Mouse (Mus musculus) c-Kit-positive CD71-positive TER-119-negative erythroid progenitor cells, embryonic 14.5 days (primary cell): ENCODE results near the gene Myo10.

Source experiments
- DNase-seq: peaks from one replicate; pipeline ENCODE4 v3.0.0-alpha.2; 2013; ENCODE audit warnings: low read depth

Gene Myo10

DNA sequence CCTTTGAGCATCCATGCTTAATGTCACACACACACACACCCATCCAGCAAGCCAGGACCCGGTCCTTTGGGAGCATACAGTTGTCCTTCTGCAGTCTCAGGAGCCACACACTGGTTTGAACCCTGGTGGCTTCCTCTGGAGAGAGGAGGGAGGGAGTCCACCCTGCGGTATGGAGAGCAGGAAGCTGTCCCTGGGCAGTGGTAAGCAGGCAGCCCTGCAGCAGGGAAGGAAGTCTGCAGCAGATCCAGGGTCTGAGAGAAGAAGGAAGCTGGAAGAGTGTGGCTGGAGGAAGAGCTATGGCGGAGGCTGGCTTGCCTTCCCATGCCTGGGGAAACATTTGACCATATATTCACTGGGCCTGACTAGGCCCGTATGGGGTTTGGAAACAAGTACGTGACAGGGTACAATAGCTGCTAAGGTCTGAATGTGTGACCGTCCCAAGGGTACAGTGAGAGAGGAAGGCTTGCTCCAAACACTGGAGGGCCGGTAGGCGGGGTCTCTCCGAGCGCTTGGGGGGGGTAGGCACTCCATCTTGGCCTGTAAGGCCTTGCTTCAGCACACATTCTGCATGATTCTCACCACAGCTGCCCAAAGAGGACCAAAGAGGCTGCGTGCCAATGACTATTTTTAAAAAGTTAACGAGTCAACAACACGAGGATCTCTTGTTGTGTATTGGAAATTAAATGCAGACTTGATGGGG, 142.5 kb downstream of the Myo10 start:
- no peak for DNase-seq

DNA sequence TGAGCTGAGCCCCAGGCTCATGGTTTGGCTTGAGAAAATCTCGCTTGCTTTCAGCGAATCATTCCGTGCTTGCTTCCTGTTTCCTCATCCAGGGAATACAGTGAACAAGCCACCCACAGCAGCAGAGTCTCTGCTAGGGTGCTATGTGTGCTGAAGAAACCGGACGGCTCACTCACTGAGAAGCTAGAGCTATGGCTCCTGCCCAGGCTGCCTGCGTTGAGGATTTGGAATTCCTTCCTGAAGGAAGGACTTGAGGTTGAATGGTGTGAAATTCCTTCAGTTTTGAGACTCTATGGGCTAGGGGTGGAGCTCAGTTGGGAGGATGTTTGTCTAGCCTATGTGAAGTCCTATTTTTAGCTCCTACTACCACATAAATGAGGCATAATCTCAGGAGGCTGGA, 145.5 kb downstream of the Myo10 start:
- DNase-seq, result no peak

DNA sequence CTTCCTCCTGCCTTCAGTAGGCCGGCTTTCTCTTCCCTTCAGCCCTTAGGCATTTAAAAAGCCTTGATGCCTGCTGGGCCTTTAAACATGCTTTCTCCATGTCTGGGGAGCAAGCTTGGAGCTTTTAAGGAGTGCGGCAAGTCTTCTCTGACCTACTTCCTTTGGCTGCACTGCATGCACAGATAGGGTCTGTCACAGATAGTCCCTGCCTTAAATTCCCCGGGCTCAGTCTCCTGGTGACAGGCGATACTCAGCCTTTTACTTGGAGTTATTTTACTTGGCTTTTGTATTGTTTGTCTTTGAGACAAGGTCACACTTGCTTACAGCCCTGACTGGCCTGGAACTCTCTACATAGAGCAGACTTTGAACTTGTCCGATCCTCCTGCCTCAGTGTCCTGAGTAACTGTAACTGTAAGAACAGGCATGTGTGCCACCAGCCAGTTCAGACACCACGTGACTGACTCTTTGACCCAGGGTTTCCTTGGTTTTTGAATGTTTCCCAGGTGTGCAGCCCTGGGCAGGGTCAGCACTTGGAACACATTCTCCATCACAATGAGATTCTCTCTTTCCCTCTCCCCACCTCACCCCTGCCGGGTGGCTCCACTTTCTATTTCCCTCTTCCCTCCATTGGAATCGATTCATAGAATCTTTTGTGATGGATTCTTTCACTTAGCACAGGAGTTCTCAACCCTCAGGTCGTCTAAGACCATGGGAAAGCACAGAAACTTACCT, 147.4 kb downstream of the Myo10 start:
- no peak for DNase-seq

DNA sequence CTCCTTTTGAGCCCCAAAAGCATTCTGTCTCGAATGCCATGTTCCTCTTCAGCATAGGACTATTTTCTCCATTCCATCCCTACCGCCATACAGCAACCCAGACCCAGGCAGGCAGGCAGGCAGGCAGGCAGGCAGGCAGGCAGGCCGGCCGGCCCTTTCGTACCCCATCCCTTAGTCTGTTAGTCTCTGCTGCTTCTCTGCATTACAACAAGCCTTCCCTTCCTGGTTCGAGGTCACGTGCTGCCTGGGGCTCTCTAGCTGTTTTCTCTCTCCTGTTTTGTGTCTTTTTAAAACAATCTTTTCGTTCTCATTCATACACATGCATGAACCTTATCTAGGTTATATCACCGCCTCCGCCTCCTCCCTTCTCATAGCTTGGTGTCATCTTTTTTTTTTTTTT, 149.5 kb downstream of the Myo10 start:
- no peak for DNase-seq

DNA sequence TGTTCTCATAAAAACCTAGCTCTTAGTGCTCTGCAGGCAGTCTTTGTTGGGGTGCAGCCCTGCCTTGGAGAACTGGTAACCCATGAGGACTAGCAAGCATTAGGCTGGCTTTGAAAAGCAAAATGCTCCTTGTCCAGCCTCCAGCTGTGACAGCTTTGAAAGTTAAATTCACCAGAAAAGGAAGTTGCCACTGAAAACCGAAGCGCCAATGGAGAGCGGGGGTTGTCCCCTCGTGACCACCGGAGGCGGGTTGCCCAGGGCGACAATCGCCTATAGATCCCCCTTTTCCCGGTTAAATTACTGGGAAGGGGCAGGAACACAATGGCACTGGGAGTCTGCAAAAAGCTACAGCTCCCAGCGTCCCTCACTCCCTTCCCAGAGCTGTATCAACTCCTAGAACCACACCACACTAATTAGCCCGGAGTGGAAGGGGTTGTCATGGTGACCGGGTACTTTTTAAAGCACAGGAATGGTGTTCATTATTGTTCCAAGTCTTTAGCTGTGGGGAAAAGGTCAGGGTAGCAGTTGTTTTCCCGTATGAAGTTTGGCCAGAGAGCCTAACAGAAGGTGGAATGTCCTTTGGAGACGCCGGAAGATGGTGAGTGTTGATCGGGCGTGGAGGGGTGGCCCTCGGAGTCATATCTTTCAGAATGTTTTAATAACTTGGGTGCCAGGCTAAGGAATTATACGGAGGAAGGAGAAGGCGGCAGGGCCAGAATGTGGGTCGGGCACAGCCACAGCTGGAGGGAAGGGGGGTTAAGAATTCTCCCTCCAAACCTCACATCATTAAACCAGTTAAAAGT, 151.6 kb downstream of the Myo10 start:
- DNase-seq, result no peak

DNA sequence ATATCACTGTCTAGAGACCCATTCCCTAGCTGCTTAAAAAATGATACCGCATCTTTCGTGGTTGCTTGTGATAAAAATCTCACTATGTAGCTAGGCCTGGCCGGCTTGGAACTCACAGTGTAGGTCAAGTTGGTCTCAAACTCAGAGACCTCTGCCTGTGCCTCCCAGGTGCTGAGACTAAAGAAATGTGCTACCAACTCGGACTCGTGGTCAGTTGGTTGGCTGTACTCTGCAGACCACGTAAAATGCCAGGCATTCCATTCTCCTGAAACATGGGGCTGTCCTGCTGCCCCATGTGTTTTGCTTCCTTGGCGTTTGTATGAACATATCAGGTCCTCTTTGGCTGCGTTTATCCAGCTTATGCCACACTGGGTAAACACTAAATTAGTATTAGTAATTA, 156.6 kb downstream of the Myo10 start:
- DNase-seq, result no peak

DNA sequence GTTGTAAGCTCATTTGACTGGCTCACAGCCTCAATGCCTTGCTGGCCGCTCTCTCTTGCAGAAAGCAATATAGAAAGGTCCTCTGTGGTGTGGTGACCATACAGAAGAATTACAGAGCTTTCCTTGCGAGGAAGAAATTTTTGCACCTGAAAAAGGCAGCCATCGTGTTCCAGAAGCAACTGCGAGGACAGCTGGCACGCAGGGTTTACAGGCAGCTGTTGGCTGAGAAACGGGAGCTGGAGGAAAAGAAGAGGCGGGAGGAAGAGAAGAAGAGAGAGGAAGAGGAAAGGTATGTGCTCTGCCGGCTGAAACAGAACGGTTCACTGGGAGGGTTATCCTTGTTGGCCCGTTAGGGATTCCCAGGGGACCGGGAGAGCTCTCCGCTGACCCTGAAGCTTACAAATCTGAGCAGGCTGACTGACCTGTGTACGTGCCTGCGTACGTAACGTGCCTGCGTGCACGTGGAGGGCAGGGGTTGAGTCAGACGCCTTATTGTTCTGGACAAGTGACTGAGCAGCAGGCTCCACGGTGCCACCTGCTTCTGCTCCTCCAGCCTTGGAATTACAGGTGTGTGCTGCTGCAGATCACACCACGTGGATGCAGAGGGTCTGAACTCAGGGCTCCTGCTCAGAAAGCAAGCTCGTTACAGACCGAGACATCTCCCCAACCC, 157.3 kb downstream of the Myo10 start:
- no peak for DNase-seq

DNA sequence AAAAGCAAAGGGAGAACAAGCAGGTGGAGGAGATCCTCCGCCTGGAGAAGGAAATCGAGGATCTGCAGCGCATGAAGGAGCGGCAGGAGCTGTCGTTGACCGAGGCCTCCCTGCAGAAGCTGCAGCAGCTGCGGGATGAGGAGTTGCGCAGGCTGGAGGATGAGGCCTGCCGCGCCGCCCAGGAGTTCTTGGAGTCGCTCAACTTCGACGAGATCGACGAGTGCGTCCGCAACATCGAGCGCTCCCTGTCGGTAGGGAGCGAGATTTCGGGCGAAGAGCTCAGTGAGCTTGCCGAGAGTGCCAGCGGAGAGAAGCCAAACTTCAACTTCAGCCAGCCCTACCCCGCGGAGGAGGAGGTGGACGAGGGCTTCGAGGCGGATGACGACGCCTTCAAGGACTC, 158.7 kb downstream of the Myo10 start:
- no peak for DNase-seq

DNA sequence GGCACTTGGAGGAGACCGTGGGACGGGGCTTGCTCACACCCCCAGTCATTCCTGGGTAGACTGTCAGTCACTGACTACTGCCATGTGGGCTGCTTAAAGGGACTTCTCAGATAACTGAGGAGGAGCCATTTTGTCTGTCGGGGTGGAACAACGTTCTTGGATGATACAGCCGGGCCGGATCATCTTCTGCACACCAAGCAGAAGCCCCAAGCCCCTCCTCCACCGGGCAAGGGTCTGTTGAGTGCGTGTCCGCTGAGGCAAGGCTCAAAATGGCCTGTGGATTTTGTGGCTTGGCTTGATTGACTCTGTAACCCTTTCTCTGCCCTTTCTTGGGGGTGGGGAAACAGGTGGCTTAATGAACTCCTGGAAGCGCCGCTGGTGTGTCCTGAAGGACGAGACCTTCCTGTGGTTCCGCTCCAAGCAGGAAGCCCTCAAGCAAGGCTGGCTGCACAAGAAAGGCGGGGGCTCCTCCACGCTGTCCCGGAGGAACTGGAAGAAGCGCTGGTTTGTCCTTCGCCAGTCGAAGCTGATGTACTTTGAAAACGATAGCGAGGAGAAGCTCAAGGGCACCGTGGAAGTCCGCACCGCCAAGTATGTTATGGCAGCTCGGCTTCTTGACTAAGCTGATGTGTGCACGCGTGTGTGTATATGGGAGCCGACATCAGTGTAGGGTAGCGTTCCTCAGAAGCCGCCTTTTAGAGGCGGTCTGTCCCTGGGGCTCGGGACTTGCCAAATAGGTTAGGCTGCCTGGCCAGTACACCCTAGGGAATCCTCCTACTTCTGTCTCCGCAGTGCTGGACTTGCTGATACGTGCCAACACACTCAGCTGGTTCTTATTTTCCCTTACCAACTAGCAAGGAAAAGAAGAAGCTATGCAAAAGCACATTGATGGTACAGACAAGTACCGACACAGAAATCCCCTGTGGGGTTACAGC, 163.4 kb downstream of the Myo10 start:
- no peak for DNase-seq

DNA sequence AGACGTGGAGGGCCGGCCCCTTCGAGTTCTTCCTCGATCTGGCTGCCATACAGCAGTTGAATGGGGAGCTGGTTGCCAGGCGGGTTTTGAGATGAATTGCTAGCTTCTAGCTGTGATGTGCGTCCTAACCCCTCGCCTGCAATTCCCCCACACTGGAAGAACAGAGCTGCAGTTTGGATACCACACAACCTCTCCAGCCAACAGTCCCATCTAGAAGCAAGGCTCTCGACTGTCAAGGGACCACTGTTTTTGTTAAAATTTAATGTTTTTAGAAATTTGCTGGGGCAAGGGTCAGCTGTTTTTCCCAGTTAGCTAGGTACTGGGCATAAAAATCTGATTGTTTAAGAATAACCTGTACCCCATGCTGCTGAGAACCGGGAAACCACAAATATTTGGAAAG, 165.1 kb downstream of the Myo10 start:
- DNase-seq, result no peak

DNA sequence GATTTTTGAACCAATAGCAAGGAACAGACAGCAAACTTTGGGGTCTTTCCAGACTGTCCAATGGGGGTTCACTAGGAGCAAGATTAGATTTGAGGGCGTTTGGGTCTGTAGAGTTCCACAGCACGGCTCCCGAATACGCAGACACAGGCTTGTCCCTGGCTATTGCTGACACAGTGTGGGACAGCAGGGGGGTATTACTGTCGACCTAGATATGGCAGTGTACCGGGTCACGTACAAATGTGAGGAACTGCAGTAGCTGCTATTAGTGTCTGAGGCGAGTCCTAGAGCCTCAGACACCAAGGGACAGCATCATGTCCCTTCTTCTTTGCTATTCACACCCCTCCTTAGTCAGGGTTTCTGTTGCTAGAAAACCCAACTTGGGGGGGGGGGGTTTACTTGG, 165.6 kb downstream of the Myo10 start:
- no peak for DNase-seq

DNA sequence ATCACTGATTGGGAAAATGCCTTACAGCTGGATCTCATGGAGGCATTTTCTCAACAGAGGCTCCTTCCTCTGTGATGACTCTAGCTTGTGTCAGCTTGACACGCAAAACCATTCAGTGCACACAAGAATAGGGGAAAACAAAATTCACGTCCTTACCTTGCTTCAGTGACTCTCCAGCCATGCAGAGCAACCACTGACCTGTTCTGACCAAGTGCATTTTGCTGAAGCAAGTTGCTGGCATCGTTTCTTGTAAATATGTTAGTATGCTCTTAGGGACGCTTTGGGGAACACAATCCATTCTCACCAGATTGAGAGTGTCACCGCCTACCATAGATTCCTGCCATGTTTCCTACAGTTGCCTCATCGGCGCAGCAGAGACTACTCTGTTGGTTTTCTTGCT, 166.2 kb downstream of the Myo10 start:
- no peak for DNase-seq

DNA sequence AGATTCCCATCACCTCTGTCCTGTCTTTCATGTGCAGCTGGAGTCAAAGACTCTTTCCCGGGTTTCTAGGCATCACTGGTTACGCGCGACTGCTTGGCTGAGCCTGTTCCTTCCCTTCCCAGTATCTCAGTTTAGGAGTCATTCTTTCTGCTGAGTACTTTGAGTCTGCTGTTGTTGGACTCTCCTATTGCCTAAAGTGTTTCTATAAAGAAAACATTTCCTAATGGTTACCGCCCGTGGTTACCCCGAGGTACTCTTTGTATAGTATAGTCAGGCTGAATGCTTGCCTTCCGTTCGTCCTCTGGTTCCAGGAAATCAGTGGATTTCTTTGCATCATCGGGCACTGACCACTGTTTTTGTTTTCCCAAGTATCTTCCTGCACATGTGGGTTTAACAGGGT, 166.9 kb downstream of the Myo10 start:
- DNase-seq, result no peak

DNA sequence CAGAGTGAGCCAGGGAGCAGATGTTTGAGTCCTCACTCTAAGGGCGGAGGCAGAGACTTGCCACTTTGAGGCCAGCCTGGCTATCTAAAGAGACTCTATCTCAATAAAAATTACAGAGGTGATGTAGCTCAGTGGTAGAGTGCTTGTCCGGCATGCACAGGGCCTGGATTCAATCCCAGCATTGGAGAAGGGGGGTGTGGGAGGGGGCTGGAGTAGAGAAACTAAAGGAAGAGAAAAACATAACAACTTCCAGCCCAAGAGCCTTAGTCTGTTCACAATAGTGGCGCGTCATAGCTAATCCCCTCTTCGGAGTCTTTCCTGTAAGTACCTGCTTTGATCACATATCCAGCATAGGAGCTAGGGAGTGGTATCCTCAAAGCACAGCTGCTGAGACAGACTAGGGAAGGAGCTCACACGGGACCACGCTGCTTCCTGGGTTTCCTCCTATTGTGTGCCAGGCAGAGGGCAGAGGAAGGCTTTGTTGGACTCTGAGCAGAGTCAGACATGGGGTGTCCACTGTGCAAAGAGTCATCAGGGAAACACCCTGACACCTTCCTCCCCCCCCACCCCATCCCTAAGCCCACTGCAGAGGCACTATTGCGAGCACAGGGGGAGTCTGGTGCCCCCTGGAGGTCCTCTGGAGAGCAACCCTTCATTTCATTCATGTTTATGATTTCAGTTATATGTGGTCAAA, 169.5 kb downstream of the Myo10 start:
- no peak for DNase-seq

DNA sequence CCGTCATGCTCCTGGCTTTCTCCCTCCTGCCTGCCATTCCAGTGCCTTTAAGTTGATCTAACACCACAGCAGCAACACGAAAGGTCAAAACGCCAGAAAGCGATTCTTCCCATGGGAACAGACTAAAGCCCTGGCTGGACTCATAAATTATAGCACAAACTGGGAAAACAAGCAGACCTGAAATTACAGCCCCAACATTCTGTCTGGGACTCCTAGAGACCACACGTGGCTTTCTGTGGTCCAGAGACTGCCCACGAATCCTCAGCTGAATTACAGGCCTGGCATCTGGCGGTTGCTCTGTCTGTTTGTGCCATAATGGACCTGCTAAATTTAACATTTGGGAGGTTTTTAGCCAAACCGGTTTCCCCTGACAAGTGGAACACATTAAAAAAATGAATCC, 171.8 kb downstream of the Myo10 start:
- no peak for DNase-seq

DNA sequence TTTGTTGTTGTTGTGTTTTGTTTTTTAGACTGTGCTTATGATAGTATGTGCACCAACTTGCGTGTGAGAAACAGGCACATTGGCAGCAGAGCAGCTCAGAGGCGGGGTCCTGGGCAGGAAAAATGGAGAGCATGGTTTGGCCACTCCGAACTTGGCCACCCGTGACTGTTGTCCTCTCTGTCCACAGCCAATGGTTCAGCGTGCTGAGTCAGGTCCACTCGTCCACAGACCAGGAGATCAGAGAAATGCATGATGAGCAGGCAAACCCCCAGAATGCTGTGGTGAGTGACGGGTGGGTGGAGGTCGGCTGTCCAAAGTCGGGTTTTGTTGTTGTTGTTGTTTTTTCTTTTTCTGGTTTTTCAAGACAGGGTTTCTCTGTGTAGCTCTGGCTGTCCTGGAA, 173.2 kb downstream of the Myo10 start:
- DNase-seq, result no peak

DNA sequence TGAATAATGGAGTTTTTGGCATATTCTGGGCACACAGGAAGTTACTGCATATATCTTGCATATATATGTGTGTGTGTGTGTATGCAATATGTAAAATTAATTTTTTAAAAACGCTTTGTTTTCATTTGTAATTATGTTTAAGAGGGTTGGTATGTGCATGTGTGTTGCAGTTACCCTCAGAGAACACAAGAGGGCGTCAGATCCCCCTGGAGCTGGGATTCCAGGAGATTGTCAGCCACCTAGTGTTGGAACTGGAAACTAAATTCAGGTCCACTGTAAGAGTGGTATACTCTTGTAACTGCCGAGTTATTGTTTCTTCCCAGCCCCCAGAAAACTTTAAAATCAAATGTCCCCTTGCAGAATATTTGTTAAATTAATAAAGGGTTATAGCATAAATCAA, 174.0 kb downstream of the Myo10 start:
- DNase-seq, result peak; percentile 32

DNA sequence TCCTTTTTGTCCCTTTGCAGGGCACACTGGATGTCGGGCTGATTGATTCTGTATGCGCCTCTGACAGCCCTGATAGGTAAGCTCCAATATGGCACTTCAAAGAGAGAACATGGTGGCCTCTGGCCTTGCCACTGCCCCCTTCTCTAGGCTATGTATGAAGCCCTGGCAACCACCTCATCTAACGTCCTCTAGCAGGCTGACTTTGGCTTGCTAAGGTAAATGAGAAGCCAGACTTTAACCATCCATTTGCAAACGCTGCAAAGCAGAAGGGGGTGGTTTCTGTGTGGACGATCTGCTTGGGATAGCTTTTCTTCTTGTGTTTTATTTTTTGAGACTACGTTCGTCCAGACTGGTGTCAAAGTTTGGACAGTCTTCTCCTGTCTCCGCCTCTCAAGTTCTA, 174.9 kb downstream of the Myo10 start:
- no peak for DNase-seq

DNA sequence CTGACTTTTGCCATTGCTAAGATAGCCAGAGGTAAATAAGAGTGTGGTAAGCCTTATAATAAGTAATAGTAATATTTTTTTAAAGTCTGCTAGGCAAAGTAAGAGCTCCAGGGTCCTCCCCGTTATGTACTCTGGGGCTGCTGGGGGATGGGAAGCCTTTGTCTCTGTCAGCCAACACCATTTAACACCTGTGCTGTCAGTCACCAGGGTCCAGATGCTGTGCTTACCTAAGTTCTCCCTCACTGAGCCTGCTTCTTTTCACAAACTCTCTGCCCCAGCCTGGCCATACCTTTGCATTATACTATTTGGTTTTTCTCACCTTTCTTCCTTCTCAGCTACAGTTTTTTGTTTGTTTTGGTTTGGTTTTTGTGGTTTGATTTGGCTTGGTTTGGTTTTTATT, 175.6 kb downstream of the Myo10 start:
- no peak for DNase-seq

DNA sequence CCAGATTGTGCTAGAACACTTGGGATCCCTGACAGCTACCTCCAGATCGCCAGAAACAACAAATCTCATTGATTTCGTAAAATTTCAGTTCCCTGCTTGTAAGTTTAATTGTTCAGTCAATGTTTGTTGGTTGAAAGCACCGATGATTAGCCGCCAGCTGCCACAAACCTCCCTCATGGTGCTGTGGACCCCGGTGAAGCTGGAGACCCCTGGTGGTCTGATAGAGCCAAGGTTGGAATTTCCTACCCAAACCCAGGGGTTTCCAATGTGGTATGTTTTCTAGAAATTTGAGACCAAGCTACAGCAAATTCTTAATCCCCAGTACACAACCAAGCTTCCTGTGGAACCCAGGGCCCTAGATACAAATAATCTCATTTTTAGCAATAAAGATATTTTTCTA, 179.4 kb downstream of the Myo10 start:
- DNase-seq, result no peak

DNA sequence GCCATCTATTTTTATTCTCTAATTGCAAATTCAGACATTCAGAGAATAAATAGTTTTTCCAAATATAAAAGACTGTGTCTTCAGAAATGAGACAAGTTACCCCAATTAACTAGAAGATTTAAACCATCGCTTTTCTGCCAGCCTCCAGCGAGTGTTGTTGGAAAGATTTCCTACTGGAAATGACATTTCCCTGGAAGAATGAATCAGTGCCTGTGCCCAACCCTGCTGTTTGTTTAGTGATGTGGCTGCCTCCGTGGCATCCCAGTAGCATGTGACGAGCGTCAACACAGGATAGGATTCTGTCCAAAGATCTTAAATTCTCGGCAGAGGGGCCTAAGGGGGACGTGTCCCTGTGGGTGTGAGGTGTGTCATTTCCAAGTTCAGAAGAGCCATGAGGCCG, 179.9 kb downstream of the Myo10 start:
- no peak for DNase-seq
